Mouse (Mus musculus): Measurements from ENCODE around the gene Itga3.

DNA sequence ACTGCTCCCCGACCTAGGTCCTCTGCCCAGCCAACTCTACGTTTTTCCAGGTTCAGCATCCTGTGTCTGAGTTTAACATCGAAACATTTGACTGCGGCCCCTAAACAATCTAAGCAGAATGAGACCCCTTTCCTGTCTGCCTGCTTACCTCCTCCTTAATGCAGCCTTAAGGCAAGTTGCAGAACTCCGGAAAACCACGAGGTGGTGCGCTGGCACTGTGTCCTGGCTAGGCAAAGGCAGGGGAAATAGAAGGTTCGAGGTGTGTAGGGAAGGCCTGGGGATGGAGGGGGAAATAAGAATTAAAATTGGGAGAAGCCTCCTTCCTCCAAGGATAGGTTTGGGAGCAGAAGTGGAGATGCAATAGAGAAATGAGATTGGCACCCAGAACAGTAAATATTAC, 41.9 kb upstream of the Itga3 start:
- no peak for TF ChIP-seq GATA1 (IDR thresholded peaks at IDR 0.05; ENCODE audit: borderline replicate concordance, low read length)
- TF ChIP-seq FLI1 (IDR thresholded peaks at IDR 0.05; ENCODE audit: low read length), result no peak
